Mouse (Mus musculus): ENCODE measurements around the gene Tmem123.

GRCm38 (mm10) chr9:7765236-7765635 lies 1.4 kb downstream of the Tmem123 start:
- no peak for TF ChIP-seq POLR2A (IDR thresholded peaks at IDR 0.05; ENCODE audit: low read depth, low read length)
- TF ChIP-seq CTCF (IDR thresholded peaks at IDR 0.05; ENCODE audit: extremely low read depth, insufficient read depth, insufficient read length, insufficient replicate concordance): no peak
